Mouse (Mus musculus) testis, postnatal 14 days (tissue): Measurements from ENCODE around the gene Dmrta1.
"Not testable (repeated sequence)": the region's sequence is repeated elsewhere in the genome, so short reads cannot be mapped to it uniquely, and the experiment has no call there.

Source experiments
- DNase-seq: peaks from one replicate; pipeline ENCODE4 v3.0.0; 2021; ENCODE audit warnings: low spot score

Dmrta1 gene

DNA sequence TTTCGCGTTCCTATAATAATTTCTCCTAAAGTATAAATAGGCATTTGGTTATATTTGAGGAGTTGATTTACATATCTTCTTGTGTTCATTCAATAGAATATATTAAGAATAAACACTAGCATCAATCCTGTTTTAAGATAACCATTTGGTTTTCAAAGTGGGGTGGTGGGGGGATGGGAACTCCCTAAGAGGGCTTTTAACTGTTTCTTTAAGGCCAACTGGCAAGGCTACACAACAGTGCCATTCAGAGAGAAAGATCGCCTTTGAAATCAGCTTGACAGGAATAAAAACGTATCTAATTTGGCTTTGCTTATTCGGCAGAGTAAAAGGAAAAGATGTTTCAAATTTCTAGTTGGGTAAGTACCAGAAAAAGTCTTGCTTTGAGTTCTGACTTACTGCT lies at the start of gene Dmrta1:
TSS of gene Dmrta1 (plus strand) at position 242 of the 400 bp plus-strand sequence.
- DNase-seq, result no peak

GRCm38 (mm10) chr4:89630374-89631079 lies 48.7 kb upstream of the Dmrta1 start:
- no peak for DNase-seq

- no peak for DNase-seq
Measured at GRCm38 (mm10) chr4:89631560-89631959, 47.7 kb upstream of the Dmrta1 start.

GRCm38 (mm10) chr4:89638651-89639050 lies 40.6 kb upstream of the Dmrta1 start:
- no peak for DNase-seq

DNA sequence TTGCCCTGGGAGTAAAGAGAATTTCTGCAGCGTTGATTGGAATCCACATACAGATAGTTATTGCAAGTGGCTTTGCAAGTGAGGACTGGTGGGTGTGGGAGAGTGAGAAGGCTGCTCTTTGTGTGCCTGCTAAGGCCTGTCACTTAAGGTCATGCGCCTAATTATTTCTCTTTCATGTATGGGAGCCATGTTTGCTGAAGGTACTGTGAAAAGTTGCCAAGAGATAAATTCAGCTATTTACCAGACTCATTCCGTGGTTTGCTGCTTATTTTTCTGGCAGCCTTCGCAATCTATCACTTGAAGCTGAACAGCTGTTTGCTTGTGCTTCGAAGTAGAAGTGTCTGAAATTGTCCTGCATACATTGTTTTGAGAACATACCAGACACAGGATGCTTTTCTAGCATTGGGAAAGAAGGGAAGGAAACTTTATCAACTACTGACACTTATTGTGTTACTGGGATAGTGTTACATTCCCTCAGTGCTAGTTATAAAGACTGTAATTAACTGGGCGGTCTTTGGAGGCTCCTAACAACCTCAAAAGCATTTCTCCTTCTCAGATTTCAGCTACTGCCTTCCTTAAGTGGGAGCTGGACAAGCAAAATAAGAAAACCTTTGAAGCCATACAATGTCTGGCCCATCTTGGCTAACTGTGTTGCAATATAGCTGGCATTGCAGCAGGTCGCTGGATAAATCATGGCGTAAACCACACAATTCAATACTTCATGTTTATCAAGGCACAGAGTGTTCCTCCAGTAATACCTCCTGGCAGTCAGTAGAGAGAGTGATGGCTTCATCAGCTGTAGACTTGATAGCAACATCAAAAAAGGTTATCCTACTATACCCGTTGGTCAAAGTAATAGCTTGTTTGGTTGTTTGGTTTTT lies 34.8 kb upstream of the Dmrta1 start:
- DNase-seq, result no peak

DNA sequence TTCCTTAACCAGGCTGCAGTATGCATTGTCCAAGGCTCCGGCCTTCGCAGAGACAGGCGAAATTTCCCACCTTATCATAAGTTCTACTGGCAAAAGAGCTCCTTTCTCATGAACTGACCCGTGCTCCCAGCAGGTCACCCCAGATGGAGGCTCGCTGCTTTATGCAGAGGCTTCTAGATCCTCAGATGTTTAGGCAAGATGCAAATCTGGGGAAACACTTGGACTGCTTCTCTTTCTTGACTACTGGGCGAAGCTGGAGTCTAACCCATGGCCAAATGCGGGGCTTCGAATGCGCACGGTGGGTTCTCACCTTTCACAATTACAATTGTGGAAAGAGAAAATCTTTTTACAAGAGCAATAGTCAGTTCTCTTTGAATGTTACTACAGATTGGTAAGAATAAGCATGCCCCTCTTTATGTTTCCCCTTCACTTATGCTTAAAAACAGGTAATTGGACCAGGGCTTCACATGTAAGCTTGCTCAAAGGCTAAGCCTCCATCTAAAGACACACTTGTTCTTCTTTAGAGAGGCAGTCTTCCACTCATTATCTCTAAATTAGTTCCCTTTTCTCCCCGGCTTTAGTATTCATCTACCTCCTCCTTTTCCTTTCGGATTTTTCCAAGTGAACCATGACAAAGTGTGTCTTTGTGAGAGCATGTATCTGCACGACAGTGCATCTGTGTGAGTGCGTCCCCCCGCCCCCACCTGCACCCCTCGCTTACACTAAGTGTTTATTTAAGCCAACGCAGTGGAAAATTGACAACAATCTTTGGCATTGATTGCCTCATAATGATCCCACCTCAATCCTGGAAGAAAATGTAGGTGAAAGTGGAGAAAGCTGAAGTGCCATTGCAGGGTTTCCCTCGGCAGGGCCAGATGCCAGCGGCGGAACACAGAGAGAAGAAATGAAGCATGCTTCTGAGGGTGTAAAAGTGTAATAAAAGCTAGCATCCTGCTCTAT lies 28.6 kb upstream of the Dmrta1 start:
- no peak for DNase-seq

DNA sequence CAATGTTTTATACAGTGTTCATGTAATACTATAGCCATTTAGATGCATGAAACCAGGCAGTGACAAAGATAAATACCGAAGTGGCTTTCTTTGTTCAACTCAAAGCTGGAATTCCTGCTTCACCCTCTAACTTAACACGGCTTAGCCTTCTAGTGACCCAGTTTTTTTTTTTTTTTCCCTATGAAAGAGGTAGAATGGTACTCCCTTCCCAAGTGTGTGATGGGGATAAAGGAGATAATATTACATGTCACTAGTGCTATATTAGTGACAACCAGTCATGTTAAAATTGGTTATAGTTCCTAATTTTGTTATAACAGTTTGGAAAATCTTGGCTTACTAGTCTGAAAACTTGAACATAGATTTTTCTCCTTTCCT lies 27.9 kb upstream of the Dmrta1 start:
- no peak for DNase-seq

DNA sequence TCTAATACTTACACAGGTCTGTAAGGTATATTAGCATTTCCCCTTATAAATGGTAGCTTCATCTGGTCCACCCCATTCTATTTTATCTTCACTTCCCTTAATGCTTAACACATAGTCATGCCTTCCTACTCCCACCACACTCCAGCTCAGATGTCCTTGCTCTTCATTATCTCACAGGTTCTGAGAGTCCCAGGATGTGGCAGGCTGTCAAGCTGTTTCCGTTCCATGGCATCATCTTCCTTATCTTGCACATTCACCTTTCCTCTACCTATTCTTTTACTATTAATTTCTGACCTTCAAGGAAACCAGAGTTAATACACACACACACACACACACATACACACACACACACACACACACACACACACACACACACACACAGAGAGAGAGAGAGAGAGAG lies 27.5 kb upstream of the Dmrta1 start:
- no peak for DNase-seq

DNA sequence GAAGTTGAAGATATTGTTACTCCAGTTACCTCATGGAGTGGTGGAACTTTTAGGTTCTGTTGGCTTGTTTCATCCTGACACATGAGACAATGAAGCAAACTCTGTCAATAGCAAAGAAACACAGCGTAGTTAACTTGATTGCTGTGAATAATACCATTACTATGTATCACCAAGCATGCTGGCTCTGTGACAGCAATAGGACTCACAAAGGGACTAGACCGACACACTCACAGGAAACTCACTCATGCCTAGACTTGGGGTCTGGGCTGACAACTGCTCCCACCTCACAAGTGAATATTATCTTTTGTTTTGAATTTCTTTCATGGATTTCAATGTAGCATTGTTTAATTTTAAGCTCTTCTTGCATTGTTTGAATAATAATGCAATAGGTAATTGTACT lies 15.8 kb upstream of the Dmrta1 start:
- no peak for DNase-seq

- DNase-seq, result no peak
Measured at GRCm38 (mm10) chr4:89674711-89675110, 4.5 kb upstream of the Dmrta1 start.

DNA sequence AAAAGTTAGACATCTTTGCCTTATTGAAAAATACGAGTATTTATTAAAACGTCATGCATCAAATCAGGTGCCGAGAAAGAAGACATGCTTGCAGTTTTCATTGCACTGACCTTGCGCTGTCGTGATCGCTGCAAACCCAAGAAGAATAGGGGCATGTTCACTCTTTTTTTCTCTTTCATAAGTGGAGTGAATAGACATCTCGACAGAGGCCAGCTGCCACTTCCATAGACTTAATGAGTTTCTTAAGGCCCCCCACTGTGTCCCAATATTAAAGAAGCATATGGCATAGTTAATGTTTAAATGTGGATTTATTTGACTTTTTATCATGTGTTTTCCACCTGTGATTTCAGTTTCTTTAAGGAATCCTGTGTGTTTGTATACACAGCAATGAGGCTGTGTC lies 1.3 kb upstream of the Dmrta1 start:
- DNase-seq, result no peak

DNA sequence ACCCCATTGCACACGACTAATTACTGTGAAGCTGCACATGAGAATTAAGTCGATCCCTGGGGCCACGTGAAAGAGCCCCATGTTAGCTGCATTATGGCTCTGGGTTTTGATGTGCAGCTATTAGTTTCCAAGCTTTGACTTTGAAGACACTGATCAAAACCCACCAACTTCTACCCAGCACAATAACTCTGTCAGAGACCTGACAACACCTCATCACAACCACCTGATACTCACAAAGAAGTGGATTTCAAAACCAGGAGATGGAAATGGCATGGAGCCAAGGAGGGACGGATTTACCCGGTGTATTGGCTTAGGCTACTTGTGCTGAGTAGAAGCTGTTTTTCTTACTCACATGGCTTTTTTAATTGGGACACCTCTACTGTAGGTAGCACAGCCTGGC lies 523 bp upstream of the Dmrta1 start:
- DNase-seq, result no peak

DNA sequence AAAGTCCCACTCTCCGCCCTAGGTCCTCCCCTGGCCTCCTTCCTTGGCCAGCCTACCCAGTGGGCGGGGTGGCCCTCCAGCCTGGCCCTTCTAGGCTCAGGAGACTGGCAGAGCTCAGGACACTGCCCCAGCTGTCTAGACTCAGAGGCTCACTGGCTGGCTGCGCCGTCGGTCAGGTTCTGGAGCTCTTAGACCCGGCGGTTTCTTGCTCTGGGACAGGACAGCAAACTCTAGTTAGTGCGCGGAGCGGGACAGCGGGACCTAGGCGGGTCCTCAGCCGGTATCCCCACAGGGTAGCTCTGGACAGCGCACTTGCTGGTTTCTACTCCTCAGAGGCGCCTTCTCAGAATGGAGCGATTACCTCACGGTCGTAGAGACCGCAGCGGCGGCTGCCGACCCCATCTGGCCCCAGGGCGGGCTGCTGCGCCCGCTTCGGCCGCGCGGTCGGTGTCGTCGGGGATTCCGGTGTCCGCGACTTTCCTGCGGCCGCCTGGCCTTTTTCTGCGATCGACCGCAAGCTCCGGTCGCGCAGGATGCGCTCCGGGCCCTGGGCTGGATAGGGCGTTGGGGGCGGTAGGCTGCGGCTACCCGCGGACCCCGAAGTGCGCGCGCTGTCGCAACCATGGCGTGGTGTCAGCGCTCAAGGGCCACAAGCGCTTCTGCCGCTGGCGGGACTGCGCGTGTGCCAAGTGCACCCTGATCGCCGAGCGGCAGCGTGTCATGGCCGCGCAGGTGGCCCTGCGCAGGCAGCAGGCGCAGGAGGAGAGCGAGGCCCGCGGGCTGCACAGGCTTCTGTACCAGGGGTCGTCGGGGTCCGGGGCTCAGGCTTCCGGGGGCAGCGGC lies 8.9 kb downstream of the Dmrta1 start:
- DNase-seq, result peak; percentile 83

GRCm38 (mm10) chr4:89688804-89689497 lies 9.7 kb downstream of the Dmrta1 start:
- no peak for DNase-seq

- DNase-seq, result no peak
Measured at GRCm38 (mm10) chr4:89691936-89692335, 12.7 kb downstream of the Dmrta1 start.

DNA sequence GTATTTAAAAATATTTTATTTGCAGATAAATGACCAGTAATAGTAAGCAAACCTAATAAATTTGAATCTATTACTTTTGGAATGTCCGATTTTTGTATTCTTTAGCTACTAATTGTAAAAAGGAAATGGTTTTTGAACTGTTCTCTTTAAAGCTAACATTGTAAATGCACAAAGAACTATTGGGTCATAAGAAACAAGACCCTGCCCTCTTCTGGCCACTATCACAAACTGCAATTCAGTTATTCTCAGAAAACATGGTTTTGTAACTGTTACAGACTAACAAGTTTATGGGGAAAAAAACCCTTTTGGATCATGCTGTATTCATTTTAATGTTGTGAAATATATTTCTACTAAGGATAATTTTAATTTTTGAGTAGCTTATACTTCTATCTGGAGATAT lies 13.5 kb downstream of the Dmrta1 start:
- DNase-seq, result no peak

- DNase-seq, result no peak
Measured at GRCm38 (mm10) chr4:89695589-89695988, 16.4 kb downstream of the Dmrta1 start.

GRCm38 (mm10) chr4:89697951-89698350 lies 18.7 kb downstream of the Dmrta1 start:
- DNase-seq, result no peak

DNA sequence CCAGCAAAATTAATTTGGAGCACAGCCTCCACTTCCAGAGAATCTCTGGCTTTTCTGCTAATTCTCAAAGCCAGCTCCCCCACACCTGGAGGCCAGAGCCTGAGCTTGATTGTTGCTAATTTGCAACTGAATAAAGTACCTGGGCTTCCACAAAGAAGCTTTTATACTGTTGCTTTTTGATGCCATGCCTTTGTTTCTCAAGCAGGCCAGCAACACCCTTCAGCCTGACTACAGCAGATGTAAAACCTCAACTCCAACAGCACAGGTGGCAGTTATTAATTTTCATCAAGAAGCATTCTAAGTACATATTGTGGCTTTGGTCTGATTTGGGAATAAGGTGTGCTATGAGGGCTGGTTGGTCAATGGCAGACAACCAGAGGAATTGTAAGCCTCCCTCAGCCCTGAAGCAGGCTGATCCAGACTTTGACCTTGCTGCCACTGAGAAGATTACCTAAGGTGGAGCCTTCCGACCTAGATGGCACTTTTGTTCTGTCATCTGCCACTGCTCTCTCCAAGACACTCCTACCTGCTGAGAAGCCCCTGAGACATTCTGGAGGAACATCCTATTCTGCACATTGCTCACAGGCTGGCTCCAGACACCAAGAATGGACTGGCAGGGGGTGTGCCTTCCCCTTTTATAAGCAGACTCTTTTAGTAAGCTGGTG lies 44.4 kb downstream of the Dmrta1 start:
- DNase-seq, result not testable (repeated sequence)
